Mouse (Mus musculus) C2C12 (cell line): ENCODE measurements around the gene Zfp282. TPM values are rescaled to one million over a fixed set of nuclear protein-coding genes. Genes with fewer than 3 reads are reported as not detected.

Source experiments
- H3K27me3 ChIP-seq: one replicate; pipeline ENCODE4 v1.6.1; 2011; ENCODE audit not compliant: control insufficient read depth, insufficient read depth, insufficient read length
- H3K36me3 ChIP-seq: one replicate; pipeline ENCODE4 v1.6.1; 2011; ENCODE audit not compliant: control insufficient read depth, insufficient read depth
- H3K4me3 ChIP-seq: one replicate; pipeline ENCODE4 v1.5.1; 2011; ENCODE audit warnings: mild to moderate bottlenecking, control low read depth; ENCODE audit not compliant: poor library complexity, insufficient read depth, severe bottlenecking
- H3K79me2 ChIP-seq: one replicate; pipeline ENCODE4 v1.6.1; 2011; ENCODE audit not compliant: control insufficient read depth, insufficient read depth
- H3K79me3 ChIP-seq: one replicate; pipeline ENCODE4 v1.6.1; 2011; ENCODE audit warnings: low read depth, control low read depth
- H3ac ChIP-seq: one replicate; pipeline ENCODE3; 2011; ENCODE audit warnings: low read depth; ENCODE audit not compliant: control insufficient read depth, insufficient read length
- CEBPB ChIP-seq: IDR thresholded peaks from one replicate; pipeline ENCODE4 v1.6.1; 2011; ENCODE audit warnings: low read depth, mild to moderate bottlenecking, control low read depth, moderate library complexity
- CTCF ChIP-seq: IDR thresholded peaks from one replicate; pipeline ENCODE4 v1.5.1; 2011; ENCODE audit not compliant: control insufficient read depth, insufficient read depth, insufficient read length
- FOSL1 ChIP-seq: IDR thresholded peaks from one replicate; pipeline ENCODE4 v1.8.0; 2011; ENCODE audit warnings: mild to moderate bottlenecking, low read length; ENCODE audit not compliant: poor library complexity, insufficient read depth, severe bottlenecking
- MAX ChIP-seq: IDR thresholded peaks from one replicate; pipeline ENCODE4 v1.6.1; 2011; ENCODE audit warnings: mild to moderate bottlenecking, control low read depth
- MYOD1 ChIP-seq: IDR thresholded peaks from one replicate; pipeline ENCODE4 v1.6.1; 2011; ENCODE audit warnings: low read depth; ENCODE audit not compliant: control insufficient read depth, insufficient read length
- MYOG ChIP-seq: IDR thresholded peaks from one replicate; pipeline ENCODE4 v1.6.1; 2011; ENCODE audit not compliant: control insufficient read depth, insufficient read length; ENCODE audit errors: extremely low read depth
- USF1 ChIP-seq: IDR thresholded peaks from one replicate; pipeline ENCODE4 v1.6.1; 2011; ENCODE audit warnings: low read depth, mild to moderate bottlenecking, control low read depth, moderate library complexity
- polyA plus RNA-seq: library from polyadenylated mRNA; unstranded; fragments of >200 nt; fragmentation: generic; extraction: Trizol; gene quantifications from one replicate; pipeline ENCODE4 v1.2.1, GENCODE M21; 2012; ENCODE audit warnings: missing spikeins

Gene Zfp282
- polyA plus RNA-seq, 1 experiment, result 7.8 TPM

- Histone ChIP-seq H3K4me3 (no peak overlapping the region), H3K79me3 (no peaks in the 10 kb centered on the region), H3K36me3 (peaks cover 73% of the 10 kb centered on the region)
Measured at GRCm38 (mm10) chr6:47904361-47904760, 27.4 kb downstream of the Zfp282 start.

GRCm38 (mm10) chr6:47904917-47905695 lies 28.1 kb downstream of the Zfp282 start:
- Histone ChIP-seq H3K36me3 (peaks cover 66% of the 10 kb centered on the region), H3K27me3 (no peaks in the 10 kb centered on the region), H3K79me3 (no peaks in the 10 kb centered on the region), H3K4me3 (no peak overlapping the region), H3K79me2 (no peaks in the 10 kb centered on the region), H3ac (no peak overlapping the region)
- TF ChIP-seq CTCF, result no peak
- no peak for TF ChIP-seq MYOG
- TF ChIP-seq USF1, result no peak
- TF ChIP-seq CEBPB, result no peak
- no peak for TF ChIP-seq MYOD1
- no peak for TF ChIP-seq FOSL1
- TF ChIP-seq MAX, result no peak

More at GRCm38 (mm10) chr6:47904361-47904760, 27.4 kb downstream of the Zfp282 start:
- Histone ChIP-seq H3K79me2 (no peaks in the 10 kb centered on the region), H3ac (no peak overlapping the region), H3K27me3 (no peaks in the 10 kb centered on the region)
- TF ChIP-seq MYOG (no peak), FOSL1 (no peak), MAX (no peak), CTCF (no peak), MYOD1 (no peak), USF1 (no peak), CEBPB (no peak)

- Histone ChIP-seq H3K4me3 (no peak overlapping the region), H3K36me3 (peaks cover 54% of the 10 kb centered on the region), H3ac (no peak overlapping the region), H3K79me2 (no peaks in the 10 kb centered on the region), H3K79me3 (no peaks in the 10 kb centered on the region), H3K27me3 (no peaks in the 10 kb centered on the region)
- TF ChIP-seq MYOD1 (no peak), CTCF (no peak), FOSL1 (no peak), CEBPB (no peak), USF1 (no peak), MYOG (no peak), MAX (no peak)
Measured at GRCm38 (mm10) chr6:47906326-47906725, 29.3 kb downstream of the Zfp282 start.

- Histone ChIP-seq H3K79me3 (no peaks in the 10 kb centered on the region), H3K79me2 (no peaks in the 10 kb centered on the region), H3K4me3 (no peak overlapping the region), H3K27me3 (no peaks in the 10 kb centered on the region), H3ac (no peak overlapping the region), H3K36me3 (peaks cover 27% of the 10 kb centered on the region)
- TF ChIP-seq MYOG (no peak), MAX (no peak), MYOD1 (no peak), USF1 (no peak), FOSL1 (no peak), CTCF (no peak), CEBPB (no peak)
Measured at GRCm38 (mm10) chr6:47909007-47909406, 32.0 kb downstream of the Zfp282 start.

GRCm38 (mm10) chr6:47911650-47912049 lies 34.6 kb downstream of the Zfp282 start:
- Histone ChIP-seq H3K79me2 (no peaks in the 10 kb centered on the region), H3K36me3 (peaks cover 3% of the 10 kb centered on the region), H3ac (no peak overlapping the region), H3K27me3 (no peaks in the 10 kb centered on the region), H3K4me3 (no peak overlapping the region), H3K79me3 (no peaks in the 10 kb centered on the region)
- no peak for TF ChIP-seq MYOG

- TF ChIP-seq USF1 (no peak), MAX (no peak), CTCF (no peak), MYOG (no peak), MYOD1 (no peak), FOSL1 (no peak), CEBPB (no peak)
- Histone ChIP-seq H3K36me3 (no peaks in the 10 kb centered on the region), H3K79me2 (no peaks in the 10 kb centered on the region), H3K4me3 (no peak overlapping the region), H3K79me3 (no peaks in the 10 kb centered on the region), H3K27me3 (no peaks in the 10 kb centered on the region), H3ac (no peak overlapping the region)
Measured at GRCm38 (mm10) chr6:47912991-47913390, 36.0 kb downstream of the Zfp282 start.
